Mouse (Mus musculus): Measurements from ENCODE around the gene Rnf128. TPM values are rescaled to one million over a fixed set of nuclear protein-coding genes. Genes with fewer than 3 reads are reported as not detected.

Gene Rnf128
- 10.4 and 10.9 TPM in 2 replicates for polyA plus RNA-seq (2015; fragmentation: Nextera tagmentation; extraction: Ambion mirVana)

GRCm38 (mm10) chrX:139562925-139563461, at the start of gene Rnf128:
Gene Rnf128 (plus strand): TSS chrX:139563316.

GRCm38 (mm10) chrX:139684775-139685695, 121.9 kb downstream of the Rnf128 start, which contains the start of gene Tbc1d8b:
Gene Tbc1d8b (plus strand): TSS chrX:139684996.

GRCm38 (mm10) chrX:139714381-139714780, 151.3 kb downstream of the Rnf128 start, which contains the start of gene Gm15013:
Gene Gm15013 (minus strand): TSS chrX:139714481.

Other genes starting within 250 kb of the Rnf128 start
- gene Trap1a, start 229.6 kb upstream of the Rnf128 start, polyA plus RNA-seq (2015; fragmentation: Nextera tagmentation; extraction: Ambion mirVana), result not detected in 2 replicates
- gene D330045A20Rik, start 82.9 kb upstream of the Rnf128 start, polyA plus RNA-seq (2015; fragmentation: Nextera tagmentation; extraction: Ambion mirVana), result 0.48 and 0.52 TPM in 2 replicates
- gene Tbc1d8b, start 121.7 kb downstream of the Rnf128 start, polyA plus RNA-seq (2015; fragmentation: Nextera tagmentation; extraction: Ambion mirVana), result 0.41 and 0.62 TPM in 2 replicates
- 0.19 TPM in 1 of 2 replicates, not detected in the other for gene Gm15013, start 151.2 kb downstream of the Rnf128 start, polyA plus RNA-seq (2015; fragmentation: Nextera tagmentation; extraction: Ambion mirVana)
- gene Ripply1, start 219.0 kb downstream of the Rnf128 start, polyA plus RNA-seq (2015; fragmentation: Nextera tagmentation; extraction: Ambion mirVana), result not detected in 2 replicates
- 0.36 TPM in 2 replicates for gene Cldn2, start 237.5 kb downstream of the Rnf128 start, polyA plus RNA-seq (2015; fragmentation: Nextera tagmentation; extraction: Ambion mirVana)

All from neural tube, postnatal 0 days (tissue).